Mouse (Mus musculus) urinary bladder, postnatal 0 days (tissue): ENCODE results near the gene Rps19. TPM values are rescaled to one million over a fixed set of nuclear protein-coding genes. Genes with fewer than 3 reads are reported as not detected.

Source experiments
- polyA plus RNA-seq: library from polyadenylated mRNA; unstranded; fragments of >200 nt; fragmentation: Nextera tagmentation; extraction: Ambion mirVana; gene quantifications from 2 replicates; pipeline ENCODE4 v1.2.1, GENCODE M21; 2015

Rps19 gene
- polyA plus RNA-seq = 1,704 and 2,076 TPM in 2 replicates

GRCm38 (mm10) chr7:24883896-24884692, at the start of gene Rps19:
Gene Rps19, plus strand, starts transcription at chr7:24884371.

DNA sequence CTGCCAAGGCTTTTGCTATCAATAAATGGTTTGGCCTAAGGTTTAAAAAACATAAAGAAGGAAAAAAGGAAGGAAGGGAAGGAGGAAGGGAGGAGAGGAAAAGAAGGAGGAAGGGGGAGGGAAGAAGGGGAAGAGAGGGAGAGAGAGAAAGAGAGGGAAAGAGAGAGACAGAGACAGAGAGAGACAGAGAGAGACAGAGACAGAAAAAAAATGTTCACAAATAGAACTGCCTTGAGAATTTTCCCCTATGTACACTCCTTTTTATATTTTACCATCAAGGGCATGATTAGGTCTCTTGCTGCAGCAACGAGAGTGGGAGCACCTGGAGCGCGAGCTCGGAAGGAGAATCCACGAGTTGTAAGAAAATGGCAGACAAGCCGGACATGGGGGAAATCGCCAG, 22.3 kb upstream of the Rps19 start, which contains the start of gene Gm9844:
TSS of gene Gm9844 (plus strand) at position 301 of the 400 bp plus-strand sequence.

GRCm38 (mm10) chr7:24869532-24870165, 14.5 kb upstream of the Rps19 start, which contains the start of the genes Lypd4 and Dmrtc2:
Gene Lypd4, minus strand, starts transcription at chr7:24869941.
Gene Dmrtc2, plus strand, starts transcription at chr7:24870057.

GRCm38 (mm10) chr7:24897224-24897623, 13.1 kb downstream of the Rps19 start, which contains the start of gene Cd79a:
Gene Cd79a, plus strand, starts transcription at chr7:24897381.

GRCm38 (mm10) chr7:24902630-24903443, 18.7 kb downstream of the Rps19 start, which contains the start of gene Arhgef1:
Gene Arhgef1, plus strand, starts transcription at chr7:24902912.

Other genes starting within 250 kb of the Rps19 start
- gene Lypd3, start 247.8 kb upstream of the Rps19 start, polyA plus RNA-seq = 8.4 and 12.9 TPM in 2 replicates
- not detected in 2 replicates for gene Tex101, start 207.7 kb upstream of the Rps19 start, polyA plus RNA-seq
- not detected in 2 replicates for gene BC049730, start 175.1 kb upstream of the Rps19 start, polyA plus RNA-seq
- not detected in 2 replicates for gene Gm4763, start 157.5 kb upstream of the Rps19 start, polyA plus RNA-seq
- gene Cd177, start 124.1 kb upstream of the Rps19 start, polyA plus RNA-seq = 0.82 TPM in 1 of 2 replicates, not detected in the other
- gene Ceacam10, start 107.2 kb upstream of the Rps19 start, polyA plus RNA-seq = 0.45 TPM in 1 of 2 replicates, not detected in the other
- 10.0 and 14.4 TPM in 2 replicates for gene Gm9844, start 22.2 kb upstream of the Rps19 start, polyA plus RNA-seq
- gene Lypd4, start 14.4 kb upstream of the Rps19 start, polyA plus RNA-seq = not detected in 2 replicates
- not detected in 2 replicates for gene Dmrtc2, start 14.3 kb upstream of the Rps19 start, polyA plus RNA-seq
- gene Cd79a, start 13.0 kb downstream of the Rps19 start, polyA plus RNA-seq = 0.23 and 0.60 TPM in 2 replicates
- gene Arhgef1, start 18.5 kb downstream of the Rps19 start, polyA plus RNA-seq = 58.8 and 65.4 TPM in 2 replicates
- not detected in 2 replicates for gene Gm4881, start 60.1 kb downstream of the Rps19 start, polyA plus RNA-seq
- 315 and 376 TPM in 2 replicates for gene Rabac1, start 88.4 kb downstream of the Rps19 start, polyA plus RNA-seq
- gene Atp1a3, start 121.6 kb downstream of the Rps19 start, polyA plus RNA-seq = 1.2 and 4.7 TPM in 2 replicates
- gene Grik5, start 188.0 kb downstream of the Rps19 start, polyA plus RNA-seq = 2.3 and 2.5 TPM in 2 replicates
- 12.6 and 13.3 TPM in 2 replicates for gene Zfp574, start 188.2 kb downstream of the Rps19 start, polyA plus RNA-seq